Mouse (Mus musculus): ENCODE data around the gene Ptprcap.

The Ptprcap gene

GRCm38 (mm10) chr19:4194776-4195650 is 41.6 kb downstream of the Ptprcap start:
- no peak for DNase-seq (ENCODE audit: low spot score)

GRCm38 (mm10) chr19:4196048-4196447 is 42.6 kb downstream of the Ptprcap start:
- DNase-seq (ENCODE audit: low spot score): no peak

- no peak for DNase-seq (ENCODE audit: low spot score)
Measured at GRCm38 (mm10) chr19:4196548-4196947, 43.1 kb downstream of the Ptprcap start.

- no peak for DNase-seq (ENCODE audit: low spot score)
Measured at GRCm38 (mm10) chr19:4197180-4197579, 43.8 kb downstream of the Ptprcap start.

- peak; percentile 98 for DNase-seq (ENCODE audit: low spot score)
Measured at GRCm38 (mm10) chr19:4201291-4201909, 48.0 kb downstream of the Ptprcap start, which contains the start of gene Rad9a. Rad9a (minus strand) TSS chr19:4201662.

GRCm38 (mm10) chr19:4202149-4202548 is 48.7 kb downstream of the Ptprcap start:
- DNase-seq (ENCODE audit: low spot score): no peak

GRCm38 (mm10) chr19:4203148-4203547 is 49.7 kb downstream of the Ptprcap start:
- no peak for DNase-seq (ENCODE audit: low spot score)

GRCm38 (mm10) chr19:4203604-4204326 is 50.4 kb downstream of the Ptprcap start:
- DNase-seq (ENCODE audit: low spot score): no peak

- no peak for DNase-seq (ENCODE audit: low spot score)
Measured at GRCm38 (mm10) chr19:4204889-4205288, 51.5 kb downstream of the Ptprcap start.

Data from layer of hippocampus, adult 11-12 months (tissue).